Mouse (Mus musculus) neutrophil, adult 83 days (primary cell): ENCODE results near the gene Ccnb1ip1. TPM values are rescaled to one million over a fixed set of nuclear protein-coding genes. Genes with fewer than 3 reads are reported as not detected.

Source experiments
- total RNA-seq, 2 experiments: library from RNA; stranded (reverse); gene quantifications; one replicate each; pipeline ENCODE4 v1.2.4; 2023

Gene Ccnb1ip1
- total RNA-seq, result under 1 TPM in 1 of 2 experiments, not detected in 1; 0.26 TPM

DNA sequence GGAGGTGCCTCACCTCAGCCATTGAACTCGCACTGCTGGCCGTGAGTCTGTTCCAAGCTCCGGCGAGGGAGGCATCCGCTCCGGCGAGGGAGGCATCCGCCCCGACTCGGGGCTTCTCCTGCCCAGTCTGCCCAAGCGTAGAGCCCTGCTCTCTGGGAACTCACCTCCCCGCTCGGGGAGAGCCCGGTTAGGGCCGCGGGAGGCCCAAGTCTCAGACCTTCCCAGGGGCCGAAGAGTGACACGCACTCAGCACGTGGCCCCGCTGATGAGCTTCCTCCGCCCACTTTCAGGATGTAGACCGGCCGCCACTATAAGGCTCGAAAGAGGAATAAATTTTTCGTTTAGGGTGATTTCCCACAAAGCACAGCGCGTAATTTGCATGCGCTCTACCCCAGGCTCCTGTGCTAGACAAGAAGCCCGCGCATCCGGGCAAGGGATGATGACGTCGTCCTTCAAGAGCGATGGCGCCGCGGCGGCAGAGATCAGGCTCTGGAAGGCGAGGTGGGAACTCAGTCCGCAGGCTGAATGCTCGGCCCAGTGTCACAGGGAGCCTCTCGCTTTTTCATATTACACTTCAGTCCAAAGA is at the start of gene Ccnb1ip1, which contains the start of gene Parp2:
Gene Ccnb1ip1, minus strand, starts transcription at position 246 of the 586 bp plus-strand sequence.
Gene Parp2, plus strand, starts transcription at position 355 of the 586 bp plus-strand sequence.

DNA sequence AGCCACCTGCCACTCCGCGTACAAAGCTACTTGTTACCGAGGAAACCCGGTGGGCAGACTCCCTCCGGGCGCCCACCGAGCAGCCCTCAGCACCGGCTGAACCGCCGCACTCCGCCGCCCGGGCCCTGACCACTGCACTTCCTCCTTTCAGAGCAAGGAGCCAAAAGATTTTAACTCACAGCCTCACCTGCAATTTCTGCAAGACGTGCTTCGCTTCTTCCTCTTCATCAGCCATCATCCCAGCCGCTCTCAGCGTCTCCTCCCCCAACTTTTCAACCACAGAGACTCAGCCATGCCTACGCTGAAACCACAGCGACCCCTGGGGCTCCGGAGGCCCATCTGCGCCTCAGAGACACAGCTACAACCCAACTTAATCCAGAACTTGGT is 22.3 kb downstream of the Ccnb1ip1 start, which contains the start of gene Ttc5:
Gene Ttc5, minus strand, starts transcription at position 269 of the 387 bp plus-strand sequence.

DNA sequence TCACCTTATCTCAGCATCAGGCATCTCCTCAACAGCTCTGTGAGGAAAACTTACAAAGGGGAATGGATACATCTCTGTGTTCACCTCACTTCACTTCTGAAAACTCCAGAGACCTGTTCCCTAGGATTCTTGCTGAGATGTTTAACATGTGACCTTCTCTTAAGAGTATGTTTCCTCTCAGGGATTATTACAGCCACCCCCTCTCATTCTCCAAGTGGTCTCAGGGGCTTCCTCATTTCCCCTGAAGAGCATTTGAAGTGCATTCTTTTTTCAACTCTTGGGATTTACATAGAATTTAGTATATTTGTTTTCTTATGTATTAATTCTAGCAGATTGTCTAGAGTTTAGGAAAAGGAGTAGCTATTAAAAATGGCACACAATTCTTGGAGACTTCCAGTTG is 62.5 kb downstream of the Ccnb1ip1 start, which contains the start of gene Olfr749:
Gene Olfr749, minus strand, starts transcription at position 101 of the 400 bp plus-strand sequence.

Other genes starting within 250 kb of the Ccnb1ip1 start
- not detected for gene Olfr744, start 192.9 kb downstream of the Ccnb1ip1 start, total RNA-seq
- not detected for gene Olfr745, start 168.3 kb downstream of the Ccnb1ip1 start, total RNA-seq
- gene Olfr746, start 160.6 kb downstream of the Ccnb1ip1 start, total RNA-seq, result not detected
- not detected for gene Olfr747, start 114.5 kb downstream of the Ccnb1ip1 start, total RNA-seq
- gene Olfr748, start 100.4 kb downstream of the Ccnb1ip1 start, total RNA-seq, result not detected
- gene Olfr749, start 62.6 kb downstream of the Ccnb1ip1 start, total RNA-seq, result not detected
- gene Ttc5, start 22.2 kb downstream of the Ccnb1ip1 start, total RNA-seq, result 10 to 100 TPM; 27.2 to 32.8 TPM
- gene Parp2, start 109 bp upstream of the Ccnb1ip1 start, total RNA-seq, result 10 to 100 TPM; 24.4 to 28.5 TPM
- gene Tep1, start 62.8 kb upstream of the Ccnb1ip1 start, total RNA-seq, result 10 to 100 TPM; 49.5 to 58.5 TPM
- under 1 TPM; 0.13 to 0.33 TPM for gene Klhl33, start 89.8 kb upstream of the Ccnb1ip1 start, total RNA-seq
- gene Osgep, start 117.2 kb upstream of the Ccnb1ip1 start, total RNA-seq, result 10 to 100 TPM; 22.8 to 27.0 TPM
- gene Apex1, start 117.2 kb upstream of the Ccnb1ip1 start, total RNA-seq, result 10 to 100 TPM; 16.0 to 20.1 TPM
- gene Pip4p1, start 123.1 kb upstream of the Ccnb1ip1 start, total RNA-seq, result 10 to 100 TPM; 53.6 to 56.3 TPM
- 100 to 1,000 TPM in 1 of 2 experiments, 10 to 100 TPM in 1; 77.0 to 104 TPM for gene Pnp, start 123.3 kb upstream of the Ccnb1ip1 start, total RNA-seq
- 10 to 100 TPM; 91.1 to 96.2 TPM for gene Gm49342, start 136.8 kb upstream of the Ccnb1ip1 start, total RNA-seq
- 10 to 100 TPM in 1 of 2 experiments, 1 to 10 TPM in 1; 9.1 to 11.8 TPM for gene Pnp2, start 148.3 kb upstream of the Ccnb1ip1 start, total RNA-seq
- not detected for gene Rnase10, start 200.0 kb upstream of the Ccnb1ip1 start, total RNA-seq
- not detected for gene Rnase9, start 234.1 kb upstream of the Ccnb1ip1 start, total RNA-seq
- not detected for gene Rnase11, start 242.4 kb upstream of the Ccnb1ip1 start, total RNA-seq
- gene Rnase12, start 249.9 kb upstream of the Ccnb1ip1 start, total RNA-seq, result 1 to 10 TPM; 1.7 to 2.0 TPM